Mouse (Mus musculus): ENCODE measurements around the gene Otog.

Otog gene

GRCm38 (mm10) chr7:46353875-46354274 is 113.1 kb downstream of the Otog start:
- DNase-seq (ENCODE audit: low spot score in 2 of 2): no peak
